Mouse (Mus musculus): ENCODE results near the gene Abi2.

- TF ChIP-seq CTCF (IDR thresholded peaks at IDR 0.05; ENCODE audit: extremely low read depth, insufficient read depth, low read length) (no peak), POLR2A (IDR thresholded peaks at IDR 0.05; ENCODE audit: extremely low read depth, insufficient read depth, low read length) (no peak)
Measured at GRCm38 (mm10) chr1:60361626-60362025, 47.8 kb upstream of the Abi2 start.
